Mouse (Mus musculus): ENCODE data around the gene Tmem206. TPM values are rescaled to one million over a fixed set of nuclear protein-coding genes. Genes with fewer than 3 reads are reported as not detected.

Tmem206 gene
- polyA plus RNA-seq, 1 experiment from 2014 or later: 6.8 TPM

- Histone ChIP-seq H3K9me3 (replicated peaks) (no peaks in the 10 kb centered on the region), H3K4me1 (replicated peaks) (no peaks in the 10 kb centered on the region), H3K27ac (no peak overlapping the region), H3K4me3 (replicated peaks) (no peak overlapping the region), H3K27me3 (peaks cover 6% of the 10 kb centered on the region; the same call in 1 of the 2 replicates), H3K4me2 (no peak overlapping the region), H3K9ac (no peak overlapping the region), H3K36me3 (no peaks in the 10 kb centered on the region)
- ATAC-seq (ENCODE audit: low read depth) (no peak), DNase-seq (no peak)
- WGBS (ENCODE audit: insufficient replicate concordance): 46% methylated on average over 9 of the region's 9 CpGs
Observed at GRCm38 (mm10) chr1:191293996-191294795, 31.5 kb upstream of the Tmem206 start.

- no peaks in the 10 kb centered on the region for H3K4me1 ChIP-seq (replicated peaks)
- H3K27me3 ChIP-seq: peaks cover 6% of the 10 kb centered on the region; the same call in 1 of the 2 replicates
- ATAC-seq (ENCODE audit: low read depth): no peak
- no peak overlapping the region for H3K4me3 ChIP-seq (replicated peaks)
- no peaks in the 10 kb centered on the region for H3K36me3 ChIP-seq
- no peak overlapping the region for H3K4me2 ChIP-seq
- no peak for DNase-seq
- no peaks in the 10 kb centered on the region for H3K9me3 ChIP-seq (replicated peaks)
- 30% methylated on average over 3 of the region's 3 CpGs for WGBS (ENCODE audit: insufficient replicate concordance)
- no peak overlapping the region for H3K9ac ChIP-seq
- H3K27ac ChIP-seq: no peak overlapping the region
Observed at GRCm38 (mm10) chr1:191295784-191296183, 29.9 kb upstream of the Tmem206 start.

GRCm38 (mm10) chr1:191296445-191296844 lies 29.3 kb upstream of the Tmem206 start:
- Histone ChIP-seq H3K4me2 (no peak overlapping the region), H3K4me3 (replicated peaks) (no peak overlapping the region), H3K36me3 (no peaks in the 10 kb centered on the region), H3K27me3 (peaks cover 6% of the 10 kb centered on the region; the same call in 1 of the 2 replicates), H3K27ac (no peak overlapping the region), H3K9ac (no peak overlapping the region), H3K4me1 (replicated peaks) (no peaks in the 10 kb centered on the region), H3K9me3 (replicated peaks) (no peaks in the 10 kb centered on the region)
- WGBS (ENCODE audit: insufficient replicate concordance): 63% methylated on average over 5 of the region's 5 CpGs
- no peak for DNase-seq
- ATAC-seq (ENCODE audit: low read depth): no peak

GRCm38 (mm10) chr1:191298304-191298703 lies 27.4 kb upstream of the Tmem206 start:
- no peak overlapping the region for H3K27ac ChIP-seq

GRCm38 (mm10) chr1:191299215-191299942 lies 26.3 kb upstream of the Tmem206 start:
- H3K27me3 ChIP-seq: 0 out of 2 replicates have a peak, but pooled peaks cover 6% of the 10 kb centered on the region
- no peak overlapping the region for H3K4me2 ChIP-seq
- no peak overlapping the region for H3K4me3 ChIP-seq (replicated peaks)
- WGBS (ENCODE audit: insufficient replicate concordance): 47% methylated on average over 11 of the region's 11 CpGs
- DNase-seq (no peak), ATAC-seq (ENCODE audit: low read depth) (no peak)
- no peak overlapping the region for H3K27ac ChIP-seq
- no peaks in the 10 kb centered on the region for H3K4me1 ChIP-seq (replicated peaks)
- H3K9me3 ChIP-seq (replicated peaks): no peaks in the 10 kb centered on the region
- H3K9ac ChIP-seq: no peak overlapping the region
- H3K36me3 ChIP-seq: no peaks in the 10 kb centered on the region

More at GRCm38 (mm10) chr1:191298304-191298703, 27.4 kb upstream of the Tmem206 start:
- 77% methylated on average over 4 of the region's 4 CpGs for WGBS (ENCODE audit: insufficient replicate concordance)
- no peaks in the 10 kb centered on the region for H3K36me3 ChIP-seq
- H3K9ac ChIP-seq: no peak overlapping the region
- H3K27me3 ChIP-seq: 0 out of 2 replicates have a peak, but pooled peaks cover 6% of the 10 kb centered on the region
- ATAC-seq (ENCODE audit: low read depth) (no peak), DNase-seq (no peak)
- no peak overlapping the region for H3K4me2 ChIP-seq
- H3K4me3 ChIP-seq (replicated peaks): no peak overlapping the region
- H3K9me3 ChIP-seq (replicated peaks): no peaks in the 10 kb centered on the region
- no peaks in the 10 kb centered on the region for H3K4me1 ChIP-seq (replicated peaks)

GRCm38 (mm10) chr1:191301903-191302302 lies 23.8 kb upstream of the Tmem206 start:
- no peaks in the 10 kb centered on the region for H3K36me3 ChIP-seq
- H3K27me3 ChIP-seq: 0 out of 2 replicates have a peak, but pooled peaks cover 6% of the 10 kb centered on the region
- DNase-seq (no peak), ATAC-seq (ENCODE audit: low read depth) (no peak)
- 40% methylated on average over 4 of the region's 4 CpGs for WGBS (ENCODE audit: insufficient replicate concordance)
- no peak overlapping the region for H3K9ac ChIP-seq
- no peak overlapping the region for H3K4me3 ChIP-seq (replicated peaks)
- H3K9me3 ChIP-seq (replicated peaks): no peaks in the 10 kb centered on the region
- H3K27ac ChIP-seq: no peak overlapping the region
- H3K4me1 ChIP-seq (replicated peaks): no peaks in the 10 kb centered on the region
- H3K4me2 ChIP-seq: no peak overlapping the region

- Histone ChIP-seq H3K9me3 (replicated peaks) (no peaks in the 10 kb centered on the region), H3K4me1 (replicated peaks) (no peaks in the 10 kb centered on the region), H3K36me3 (no peaks in the 10 kb centered on the region), H3K4me2 (no peak overlapping the region), H3K9ac (no peak overlapping the region), H3K27ac (no peak overlapping the region), H3K4me3 (replicated peaks) (no peak overlapping the region), H3K27me3 (no peaks in the 10 kb centered on the region)
- ATAC-seq (ENCODE audit: low read depth) (no peak), DNase-seq (no peak)
- WGBS (ENCODE audit: insufficient replicate concordance): 65% methylated on average over 3 of the region's 3 CpGs
Observed at GRCm38 (mm10) chr1:191303736-191304135, 22.0 kb upstream of the Tmem206 start.

- H3K27ac ChIP-seq: no peak overlapping the region
- no peak overlapping the region for H3K4me3 ChIP-seq (replicated peaks)
- ATAC-seq (ENCODE audit: low read depth): no peak
- H3K36me3 ChIP-seq: no peaks in the 10 kb centered on the region
- H3K27me3 ChIP-seq: no peaks in the 10 kb centered on the region
- no peak overlapping the region for H3K4me2 ChIP-seq
- 69% methylated on average over 6 of the region's 6 CpGs for WGBS (ENCODE audit: insufficient replicate concordance)
- no peak overlapping the region for H3K9ac ChIP-seq
- no peak for DNase-seq
- no peaks in the 10 kb centered on the region for H3K9me3 ChIP-seq (replicated peaks)
- no peaks in the 10 kb centered on the region for H3K4me1 ChIP-seq (replicated peaks)
Observed at GRCm38 (mm10) chr1:191304216-191304615, 21.5 kb upstream of the Tmem206 start.

GRCm38 (mm10) chr1:191305610-191306009 lies 20.1 kb upstream of the Tmem206 start:
- H3K27me3 ChIP-seq: no peaks in the 10 kb centered on the region
- ATAC-seq (ENCODE audit: low read depth) (no peak; the same call in 1 of the 2 replicates), DNase-seq (no peak)
- H3K4me1 ChIP-seq (replicated peaks): no peaks in the 10 kb centered on the region
- H3K4me3 ChIP-seq (replicated peaks): no peak overlapping the region
- WGBS (ENCODE audit: insufficient replicate concordance): 60% methylated on average over 7 of the region's 7 CpGs
- H3K9me3 ChIP-seq (replicated peaks): no peaks in the 10 kb centered on the region
- H3K9ac ChIP-seq: no peak overlapping the region
- no peak overlapping the region for H3K4me2 ChIP-seq
- H3K27ac ChIP-seq: no peak overlapping the region
- no peaks in the 10 kb centered on the region for H3K36me3 ChIP-seq

GRCm38 (mm10) chr1:191306316-191306715 lies 19.4 kb upstream of the Tmem206 start:
- Histone ChIP-seq H3K4me2 (no peak overlapping the region), H3K27me3 (no peaks in the 10 kb centered on the region), H3K4me3 (replicated peaks) (no peak overlapping the region), H3K9me3 (replicated peaks) (no peaks in the 10 kb centered on the region), H3K36me3 (no peaks in the 10 kb centered on the region), H3K4me1 (replicated peaks) (no peaks in the 10 kb centered on the region), H3K27ac (no peak overlapping the region), H3K9ac (no peak overlapping the region)
- WGBS (ENCODE audit: insufficient replicate concordance): 79% methylated on average over 9 of the region's 9 CpGs
- no peak for ATAC-seq (ENCODE audit: low read depth)
- no peak for DNase-seq

GRCm38 (mm10) chr1:191307766-191308455 lies 17.8 kb upstream of the Tmem206 start:
- DNase-seq (no peak), ATAC-seq (ENCODE audit: low read depth) (no peak)
- WGBS (ENCODE audit: insufficient replicate concordance): 73% methylated on average over 9 of the region's 9 CpGs

More at GRCm38 (mm10) chr1:191307766-191308455, 17.8 kb upstream of the Tmem206 start:
- Histone ChIP-seq H3K4me1 (replicated peaks) (peaks cover under 1% of the 10 kb centered on the region; the same call in 1 of the 2 replicates), H3K9me3 (replicated peaks) (no peaks in the 10 kb centered on the region), H3K27me3 (no peaks in the 10 kb centered on the region), H3K4me3 (replicated peaks) (no peak overlapping the region), H3K27ac (no peak overlapping the region), H3K9ac (no peak overlapping the region), H3K36me3 (no peaks in the 10 kb centered on the region), H3K4me2 (no peak overlapping the region)
